Mouse (Mus musculus): ENCODE data around the gene Plekhm2.

DNA sequence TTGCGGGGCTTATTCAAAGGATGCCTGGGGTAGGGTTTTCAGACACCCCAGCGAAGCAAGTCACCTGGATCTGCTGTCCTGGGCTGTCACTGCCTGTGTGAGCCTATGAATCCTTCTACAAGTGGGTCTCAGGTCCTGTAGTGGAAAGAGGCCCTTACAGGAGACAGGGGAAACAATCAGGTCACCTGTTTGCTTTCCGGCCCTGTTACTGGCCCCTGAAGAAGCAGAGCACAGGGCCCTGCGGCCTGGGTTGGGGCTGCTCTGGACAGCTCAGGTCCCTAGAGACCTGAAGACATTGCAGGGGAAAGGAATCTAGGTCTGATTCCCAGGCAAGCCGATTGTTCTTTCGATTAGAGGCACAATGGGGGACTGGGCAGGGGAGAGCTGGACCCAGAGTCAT lies 64.3 kb downstream of the Plekhm2 start:
- no peak for TF ChIP-seq CTCF (IDR thresholded peaks at IDR 0.05; ENCODE audit: low read depth, low read length)
- TF ChIP-seq POLR2A (IDR thresholded peaks at IDR 0.05; ENCODE audit: insufficient read depth, low read length), result no peak

All from ES-Bruce4 (cell line).